Mouse (Mus musculus) monocyte, adult 59 days (primary cell): Measurements from ENCODE around the gene Tatdn2. TPM values are rescaled to one million over a fixed set of nuclear protein-coding genes. Genes with fewer than 3 reads are reported as not detected.

Source experiments
- total RNA-seq, 2 experiments: library from RNA; stranded (reverse); gene quantifications; one replicate each; pipeline ENCODE4 v1.2.4; 2023

The Tatdn2 gene
- total RNA-seq = 100 to 1,000 TPM; 119 to 149 TPM

GRCm38 (mm10) chr6:113696582-113697221, at the start of gene Tatdn2:
Gene Tatdn2 (plus strand): TSS chr6:113697050.

GRCm38 (mm10) chr6:113719878-113720277, 23.0 kb downstream of the Tatdn2 start, which contains the start of gene Ghrl:
Gene Ghrl (minus strand): TSS chr6:113719880.

GRCm38 (mm10) chr6:113740236-113741217, 43.7 kb downstream of the Tatdn2 start, which contains the start of gene Sec13:
Gene Sec13 (minus strand): TSS chr6:113740743.

Other genes starting within 250 kb of the Tatdn2 start
- 1 to 10 TPM in 1 of 2 experiments, under 1 TPM in 1; 0.68 to 1.2 TPM for gene Il17re, start 238.6 kb upstream of the Tatdn2 start, total RNA-seq
- gene Il17rc, start 225.6 kb upstream of the Tatdn2 start, total RNA-seq = 1 to 10 TPM in 1 of 2 experiments, under 1 TPM in 1; 0.81 to 2.6 TPM
- gene Creld1, start 213.8 kb upstream of the Tatdn2 start, total RNA-seq = 10 to 100 TPM in 1 of 2 experiments, 1 to 10 TPM in 1; 7.7 to 10.1 TPM
- under 1 TPM in 1 of 2 experiments, not detected in 1; 0.24 TPM for gene Prrt3, start 195.1 kb upstream of the Tatdn2 start, total RNA-seq
- gene Emc3, start 165.4 kb upstream of the Tatdn2 start, total RNA-seq = 10 to 100 TPM; 63.3 to 67.2 TPM
- gene Fancd2, start 165.4 kb upstream of the Tatdn2 start, total RNA-seq = 1 to 10 TPM in 1 of 2 experiments, under 1 TPM in 1; 0.58 to 1.4 TPM
- not detected for gene Fancd2os, start 96.3 kb upstream of the Tatdn2 start, total RNA-seq
- 100 to 1,000 TPM; 186 to 199 TPM for gene Brk1, start 92.3 kb upstream of the Tatdn2 start, total RNA-seq
- gene Vhl, start 73.1 kb upstream of the Tatdn2 start, total RNA-seq = 10 to 100 TPM; 25.7 to 32.5 TPM
- gene Irak2, start 58.6 kb upstream of the Tatdn2 start, total RNA-seq = 100 to 1,000 TPM; 168 to 234 TPM
- gene Ghrl, start 22.8 kb downstream of the Tatdn2 start, total RNA-seq = under 1 TPM in 1 of 2 experiments, not detected in 1; 0.79 TPM
- 10 to 100 TPM; 78.2 to 88.1 TPM for gene Sec13, start 43.7 kb downstream of the Tatdn2 start, total RNA-seq